Mouse (Mus musculus): ENCODE results near the gene Wdr81.

Gene Wdr81

DNA sequence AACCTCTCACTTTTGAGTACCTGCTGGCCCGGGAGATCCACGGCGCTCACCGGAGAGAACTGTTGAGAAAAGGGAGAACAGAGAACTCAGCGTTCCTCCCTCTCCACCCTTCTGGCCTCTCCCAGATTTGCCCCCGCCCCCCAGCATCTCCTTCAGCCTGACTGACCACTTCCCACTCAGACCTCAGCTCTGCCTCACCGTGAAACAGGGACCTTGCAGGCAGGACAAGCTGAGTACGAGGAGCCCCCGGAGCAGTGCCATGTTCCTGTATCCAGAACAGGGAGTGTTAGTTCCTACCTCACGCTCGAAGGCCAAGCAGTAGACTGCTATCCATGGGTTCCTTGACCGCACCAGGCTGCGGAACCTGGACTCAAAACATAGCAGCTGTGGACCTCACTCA lies 16.3 kb downstream of the Wdr81 start:
- peak; percentile 55 for DNase-seq (ENCODE audit: low spot score)

DNA sequence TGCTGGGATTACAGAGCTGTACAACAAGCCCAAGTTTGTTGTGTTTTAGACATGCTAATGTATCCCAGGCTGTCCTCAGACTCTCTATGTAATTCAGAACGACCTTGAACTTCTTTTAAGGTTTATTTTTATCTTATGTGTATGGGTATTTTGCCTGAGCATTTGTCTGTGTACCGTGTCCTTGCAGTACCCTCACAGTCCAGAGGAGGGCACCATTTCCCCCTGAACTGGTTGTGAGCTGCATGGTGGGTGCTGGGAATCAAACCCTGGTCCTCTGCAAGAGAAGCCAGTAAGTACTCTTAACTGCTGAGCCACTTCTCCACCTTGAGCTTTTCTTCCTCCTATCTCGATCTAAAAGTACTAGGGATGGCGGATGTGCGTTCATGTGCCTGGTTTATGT lies 20.4 kb downstream of the Wdr81 start:
- DNase-seq (ENCODE audit: low spot score) = no peak

DNA sequence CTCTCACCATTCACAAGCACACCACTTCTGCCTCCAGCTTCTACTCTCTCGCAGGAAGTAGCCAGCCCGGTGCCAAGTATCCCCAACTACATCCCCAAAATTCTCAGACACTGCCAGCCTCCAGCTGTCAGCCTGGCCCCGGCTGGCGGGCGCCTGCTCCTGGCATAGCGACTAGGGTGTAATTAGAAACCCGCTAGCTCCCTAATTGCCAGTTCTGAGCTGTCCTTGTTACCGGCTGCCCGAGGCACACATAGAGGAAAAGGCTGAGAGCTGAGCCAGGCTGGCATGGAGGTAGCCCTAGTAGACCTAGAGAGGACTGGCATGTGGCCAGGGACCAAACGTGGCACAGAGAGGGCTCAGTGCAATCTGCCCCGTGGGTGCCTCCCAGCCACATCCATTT lies 23.2 kb downstream of the Wdr81 start:
- DNase-seq (ENCODE audit: low spot score) = no peak

DNA sequence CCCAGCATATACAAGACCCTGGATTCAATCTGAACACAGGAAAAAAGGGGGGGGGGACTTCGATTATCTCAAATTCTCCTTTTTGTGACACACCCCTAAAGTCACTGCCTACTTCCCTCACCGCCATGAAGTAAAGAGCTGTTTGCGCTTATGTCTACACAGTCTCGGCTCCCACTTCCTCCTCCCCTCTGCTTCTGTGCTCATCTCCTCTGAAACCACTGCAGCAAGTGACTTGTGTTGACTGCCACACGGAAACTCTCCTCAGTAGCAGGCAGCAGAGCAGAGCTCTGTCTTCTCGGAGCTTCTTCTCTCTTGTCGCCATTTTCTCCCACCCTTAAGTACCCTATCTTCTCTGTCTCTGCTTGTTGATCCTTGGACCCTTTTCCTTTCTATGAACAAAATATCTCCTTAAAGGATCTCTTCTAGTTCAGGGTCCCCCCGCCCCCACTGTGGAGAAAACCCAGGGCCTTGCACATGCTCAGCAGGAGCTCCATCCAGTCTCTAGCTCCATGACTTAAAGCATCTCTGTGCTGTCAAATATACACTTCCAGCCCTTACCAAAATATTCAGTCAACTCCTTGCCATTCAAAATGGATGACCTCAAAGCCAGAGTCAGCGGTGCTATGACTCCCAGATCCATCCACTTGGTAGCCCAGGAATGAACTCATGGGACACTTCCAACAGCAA lies 25.4 kb downstream of the Wdr81 start:
- DNase-seq (ENCODE audit: low spot score) = no peak

GRCm38 (mm10) chr11:75424459-75424858 lies 30.1 kb downstream of the Wdr81 start:
- DNase-seq (ENCODE audit: low spot score) = no peak

GRCm38 (mm10) chr11:75424033-75424432 lies 30.5 kb downstream of the Wdr81 start:
- no peak for DNase-seq (ENCODE audit: low spot score)

DNA sequence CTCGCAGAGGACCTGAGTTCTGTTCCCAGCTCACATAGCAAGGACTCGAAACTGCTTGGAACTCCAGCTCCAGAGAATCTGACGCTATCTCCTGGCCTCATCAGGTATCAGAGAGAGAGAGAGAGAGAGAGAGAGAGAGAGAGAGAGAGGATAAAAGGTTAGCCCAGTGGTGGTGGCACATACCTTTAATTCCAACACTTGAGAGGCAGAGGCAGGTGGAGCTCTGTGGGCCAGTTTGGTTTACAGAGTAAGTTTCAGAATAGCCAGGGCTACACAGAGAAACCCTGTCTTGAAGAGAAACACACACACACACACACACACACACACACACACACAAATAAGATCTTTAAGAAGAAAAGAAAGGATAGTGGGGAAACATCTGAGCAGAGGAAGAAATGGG lies 31.4 kb downstream of the Wdr81 start:
- DNase-seq (ENCODE audit: low spot score) = no peak

DNA sequence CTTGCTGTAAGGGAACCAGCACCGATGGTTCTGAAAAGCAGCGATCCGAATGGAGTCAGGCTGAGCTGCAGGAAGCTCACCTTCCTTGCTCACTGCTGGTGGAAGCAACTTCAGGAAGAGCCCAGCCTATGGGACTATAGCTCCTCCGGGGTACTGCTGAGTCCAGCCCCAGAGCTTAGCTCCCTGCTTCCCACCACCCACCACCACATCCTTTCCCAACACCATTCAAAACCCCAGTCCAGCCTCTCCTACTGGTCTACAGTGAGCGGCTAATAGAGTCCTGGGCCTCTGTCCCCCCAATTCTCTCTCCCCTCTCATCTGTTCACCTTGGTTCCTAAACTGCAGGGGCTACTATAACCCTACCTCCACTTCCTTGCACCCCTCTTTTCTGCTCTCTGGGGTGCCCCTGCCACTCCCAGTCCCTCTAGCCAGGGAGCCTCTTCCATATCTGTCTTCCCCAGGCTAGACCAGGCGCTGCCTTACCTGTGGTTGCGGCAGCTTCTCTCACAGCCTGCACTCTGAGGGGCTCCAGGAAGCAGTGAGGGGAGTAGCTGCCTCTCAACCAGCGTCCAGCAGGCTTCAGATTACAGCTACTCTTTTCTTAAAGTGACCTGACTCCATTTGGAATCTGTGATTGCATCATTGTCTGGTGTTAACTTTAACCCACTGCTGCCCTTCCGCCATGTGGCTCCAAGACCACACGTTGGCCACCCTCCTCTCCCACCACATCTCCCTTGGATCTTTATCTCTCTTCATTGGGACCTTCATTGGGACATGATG lies 32.3 kb downstream of the Wdr81 start, which contains the start of gene Serpinf1:
Serpinf1 (minus strand) TSS at position 689 of the 780 bp plus-strand sequence.
- no peak for DNase-seq (ENCODE audit: low spot score)

- no peak for DNase-seq (ENCODE audit: low spot score)
These were observed 33.0 kb downstream of the Wdr81 start for GRCm38 (mm10) chr11:75421375-75422012.

DNA sequence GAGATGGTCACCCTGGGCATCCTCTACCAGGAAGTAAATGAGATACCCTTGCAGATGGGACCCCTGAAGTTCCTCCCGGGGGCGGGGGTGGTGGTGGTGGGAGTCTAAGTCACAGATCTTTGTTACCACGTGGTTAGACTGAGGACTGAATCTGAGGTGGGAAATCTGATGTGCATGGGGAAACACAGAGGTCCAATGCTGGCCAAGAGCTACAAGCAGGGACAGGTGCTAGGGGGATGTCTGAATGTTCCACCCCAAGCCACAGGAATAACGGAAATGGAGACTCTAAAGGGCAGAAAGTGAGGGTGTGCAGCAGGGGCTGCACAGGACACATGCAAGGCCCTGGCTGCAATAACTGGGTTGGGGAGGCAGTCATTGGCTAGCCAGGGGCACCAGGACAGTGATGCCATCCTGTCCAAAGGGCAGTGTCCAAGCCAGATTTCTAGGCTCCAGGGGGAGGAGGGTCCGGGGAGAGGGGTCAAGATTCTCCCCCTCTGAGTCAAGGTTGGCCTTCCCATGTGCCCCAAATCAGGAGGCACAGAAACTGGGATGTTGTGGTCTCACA lies 33.6 kb downstream of the Wdr81 start:
- DNase-seq (ENCODE audit: low spot score) = no peak

GRCm38 (mm10) chr11:75420037-75420436 lies 34.5 kb downstream of the Wdr81 start:
- no peak for DNase-seq (ENCODE audit: low spot score)

- DNase-seq (ENCODE audit: low spot score) = no peak
These were observed 38.5 kb downstream of the Wdr81 start for GRCm38 (mm10) chr11:75415994-75416393.

GRCm38 (mm10) chr11:75415096-75415495 lies 39.4 kb downstream of the Wdr81 start:
- no peak for DNase-seq (ENCODE audit: low spot score)

GRCm38 (mm10) chr11:75410591-75410990 lies 43.9 kb downstream of the Wdr81 start:
- DNase-seq (ENCODE audit: low spot score) = no peak

- no peak for DNase-seq (ENCODE audit: low spot score)
These were observed 44.6 kb downstream of the Wdr81 start for GRCm38 (mm10) chr11:75409679-75410575.

- no peak for DNase-seq (ENCODE audit: low spot score)
These were observed 47.7 kb downstream of the Wdr81 start for GRCm38 (mm10) chr11:75406865-75407264.

DNA sequence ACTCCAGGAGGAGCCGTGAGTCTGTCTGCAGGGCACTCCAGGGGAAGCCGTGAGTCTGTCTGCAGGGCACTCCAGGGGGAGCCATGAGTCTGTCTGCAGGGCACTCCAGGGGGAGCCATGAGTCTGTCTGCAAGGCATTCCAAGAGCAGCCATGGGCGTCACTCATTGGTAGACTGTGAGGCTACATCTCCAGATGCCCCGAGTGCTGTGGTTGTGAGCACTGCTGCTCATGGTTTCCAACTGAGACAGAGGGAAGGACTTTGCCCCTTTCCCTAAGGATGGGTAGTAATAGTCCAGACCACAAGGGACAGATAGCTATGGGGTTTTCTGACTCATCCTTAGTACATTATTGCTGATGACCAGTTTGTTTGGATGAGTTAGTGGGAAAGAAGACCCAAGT lies 48.4 kb downstream of the Wdr81 start:
- DNase-seq (ENCODE audit: low spot score) = no peak

DNA sequence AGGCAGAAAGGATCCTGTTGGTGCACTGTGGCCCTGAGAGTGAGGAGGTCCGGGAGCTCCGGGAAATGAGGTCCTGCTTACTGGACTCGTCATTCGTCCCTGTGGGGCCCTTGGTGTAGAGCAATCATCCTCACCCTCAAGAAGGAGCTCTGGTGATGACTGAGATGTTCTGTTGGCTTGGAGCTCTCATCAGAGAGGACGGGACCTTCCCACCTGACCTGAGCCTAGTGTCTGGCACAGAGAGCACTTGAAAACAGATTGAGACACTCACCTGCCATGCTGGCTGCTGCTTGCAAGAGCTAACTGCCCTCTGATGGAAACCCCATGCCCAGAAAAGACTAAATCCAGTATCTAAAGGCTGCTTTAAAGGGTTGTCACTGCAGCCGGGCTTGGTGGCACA lies 49.7 kb downstream of the Wdr81 start:
- DNase-seq (ENCODE audit: low spot score) = no peak

GRCm38 (mm10) chr11:75403301-75404052 lies 51.0 kb downstream of the Wdr81 start:
- no peak for DNase-seq (ENCODE audit: low spot score)

GRCm38 (mm10) chr11:75402271-75402690 lies 52.2 kb downstream of the Wdr81 start:
- DNase-seq (ENCODE audit: low spot score) = peak; percentile 37

DNA sequence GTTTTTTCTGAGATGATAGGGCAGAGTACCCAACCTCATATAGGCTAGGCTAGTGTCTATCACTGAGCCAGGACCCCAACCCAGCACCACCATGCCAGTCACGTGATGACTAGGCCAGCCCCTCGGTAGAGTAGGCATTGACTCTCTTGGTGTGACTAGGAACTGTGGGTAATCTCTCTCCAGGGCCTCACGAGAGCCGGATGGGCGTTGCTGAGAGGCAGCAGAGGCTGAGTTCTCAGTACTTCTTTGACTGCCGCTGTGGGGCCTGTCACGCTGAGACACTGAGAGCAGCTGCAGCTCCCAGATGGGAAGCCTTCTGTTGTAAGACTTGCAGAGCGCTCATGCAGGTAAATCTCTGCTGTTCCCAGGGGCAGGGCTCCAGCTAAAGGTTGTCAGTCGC lies 54.4 kb downstream of the Wdr81 start:
- DNase-seq (ENCODE audit: low spot score) = no peak
